Mouse (Mus musculus): ENCODE results near the gene Nap1l1.

Gene Nap1l1

DNA sequence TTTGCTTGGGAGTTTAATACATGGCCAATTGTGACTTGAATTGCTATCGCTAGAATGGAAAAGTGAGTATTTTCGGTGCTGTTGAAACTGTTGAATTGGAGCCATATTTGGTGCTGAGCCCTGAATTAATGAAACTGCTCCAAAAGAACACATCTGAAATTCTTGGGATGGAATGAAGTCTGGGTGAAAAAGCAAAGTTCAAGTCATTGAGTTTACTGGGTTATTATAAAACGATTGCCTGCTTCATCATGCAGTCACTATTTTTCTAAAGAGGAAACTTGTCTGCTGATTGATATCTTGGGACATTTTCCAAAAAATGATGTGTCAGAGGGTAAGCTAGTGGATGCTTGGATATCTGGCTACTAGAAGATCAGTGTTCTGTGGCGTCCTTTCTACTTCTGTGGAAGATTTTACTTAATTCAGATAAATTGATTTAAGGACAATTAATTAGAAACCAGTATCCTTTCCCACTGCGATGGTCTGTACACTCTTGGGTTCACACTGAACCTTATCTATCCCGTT, 4.0 kb downstream of the Nap1l1 start:
- intact Hi-C loops (cut with DNase I) = loop anchor here (10.0 kb wide), 1 partner anchor 182 kb away; the partner anchor contains the start of gene Bbs10

DNA sequence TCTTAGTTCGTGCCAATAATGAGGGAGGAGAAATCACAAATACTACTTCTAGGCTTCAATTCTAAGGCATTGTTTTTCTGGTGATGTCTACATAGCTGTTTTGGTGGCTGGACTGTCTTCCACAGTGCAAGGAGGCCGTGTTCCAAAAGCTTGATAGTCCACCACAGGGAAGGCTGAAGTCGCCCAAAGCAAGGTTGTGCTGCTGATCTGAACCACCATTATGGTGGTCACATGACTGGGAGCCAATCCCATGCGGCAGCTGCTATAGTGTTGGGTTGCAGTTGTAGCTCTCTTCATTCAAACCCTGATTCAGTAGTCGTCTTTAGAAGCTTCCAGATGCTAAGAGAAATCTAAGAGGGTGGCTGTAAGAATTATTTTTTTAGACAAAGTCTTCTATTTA, 6.6 kb downstream of the Nap1l1 start:
- intact Hi-C loops (cut with DNase I) = loop anchor here (10.0 kb wide), 1 partner anchor 185 kb away; the partner anchor contains the start of gene Bbs10

DNA sequence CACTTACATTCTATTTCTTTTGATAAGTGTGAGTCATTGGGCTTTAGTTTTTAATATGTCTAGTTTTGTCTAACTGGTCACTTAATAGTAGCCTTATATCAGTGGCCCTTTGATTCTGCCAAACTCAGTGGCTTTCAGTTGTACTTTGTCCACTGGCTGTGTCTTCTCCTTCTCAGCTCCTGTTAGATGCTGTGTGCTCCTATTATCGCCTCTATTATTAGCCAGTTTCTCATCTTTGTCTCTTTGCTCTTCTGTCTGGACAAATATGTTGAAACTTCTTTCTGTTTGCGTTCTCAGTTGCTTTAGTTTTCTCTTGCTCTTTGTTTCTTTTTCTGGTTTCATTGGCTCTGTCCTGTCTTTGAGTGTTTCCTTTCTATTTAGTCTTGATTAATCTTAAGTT, 9.6 kb downstream of the Nap1l1 start:
- intact Hi-C loops (cut with DNase I) = loop anchor here (10.0 kb wide), 1 partner anchor 258 kb away; no protein-coding TSS in a partner anchor

DNA sequence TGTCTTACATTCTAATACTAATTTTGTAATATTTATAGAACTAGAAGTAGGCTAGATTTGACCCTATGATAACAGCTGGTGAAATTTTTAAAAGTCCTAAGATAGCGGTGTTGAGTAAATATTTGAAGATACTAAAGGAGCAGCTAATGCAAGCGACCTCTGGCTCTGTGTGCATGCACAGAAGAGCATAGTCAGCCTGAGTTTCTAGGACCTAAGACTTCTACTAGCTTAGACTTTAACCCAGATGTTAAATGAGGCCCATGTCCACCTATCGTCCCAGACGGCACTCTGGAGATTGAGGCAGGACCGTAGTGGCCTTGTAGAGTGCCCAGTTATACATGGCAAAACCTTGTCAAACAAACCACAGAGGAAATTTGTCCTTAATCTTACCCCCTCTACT, 11.1 kb downstream of the Nap1l1 start:
- intact Hi-C loops (cut with DNase I) = loop anchor here (10.0 kb wide), 1 partner anchor 259 kb away; no protein-coding TSS in a partner anchor

DNA sequence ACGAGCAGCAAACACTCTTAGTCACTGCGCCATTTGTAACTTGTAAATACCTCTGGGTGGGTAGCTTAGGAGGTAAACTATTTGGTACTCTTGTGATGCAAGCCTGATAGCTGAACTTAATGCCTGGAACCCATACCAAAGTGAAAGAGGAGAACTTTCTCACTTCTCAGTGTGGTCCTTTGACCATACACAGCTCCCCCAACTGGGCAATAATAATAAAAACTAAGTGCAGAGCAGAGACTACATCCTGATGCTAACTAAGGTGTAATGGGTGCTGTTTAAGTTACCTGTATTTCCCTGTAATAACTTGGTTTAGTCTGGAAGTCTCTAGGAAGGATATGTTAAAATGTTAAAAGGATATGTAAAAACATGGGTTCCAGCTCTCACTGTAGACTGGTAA, 15.8 kb downstream of the Nap1l1 start:
- intact Hi-C loops (cut with DNase I) = loop anchor here (10.0 kb wide), 1 partner anchor 264 kb away; no protein-coding TSS in a partner anchor

DNA sequence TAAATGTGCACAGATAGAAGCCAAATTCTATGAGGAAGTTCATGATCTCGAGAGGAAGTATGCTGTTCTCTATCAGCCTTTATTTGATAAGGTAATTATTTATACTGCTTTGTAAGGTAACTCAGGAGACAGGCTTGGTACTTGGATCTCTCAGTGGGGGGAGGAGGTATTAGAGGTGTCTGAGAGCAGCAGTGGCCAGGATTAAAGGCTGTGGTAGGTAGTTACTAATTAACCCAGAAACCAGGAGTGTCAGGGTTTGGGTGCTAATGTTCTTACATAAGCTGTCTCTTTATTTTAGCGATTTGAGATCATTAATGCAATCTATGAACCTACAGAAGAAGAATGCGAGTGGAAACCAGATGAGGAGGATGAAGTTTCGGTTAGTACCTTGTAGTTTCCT, 17.1 kb downstream of the Nap1l1 start:
- intact Hi-C loops (cut with DNase I) = loop anchor here (5.0 kb wide), 1 partner anchor 188 kb away; no protein-coding TSS in a partner anchor

DNA sequence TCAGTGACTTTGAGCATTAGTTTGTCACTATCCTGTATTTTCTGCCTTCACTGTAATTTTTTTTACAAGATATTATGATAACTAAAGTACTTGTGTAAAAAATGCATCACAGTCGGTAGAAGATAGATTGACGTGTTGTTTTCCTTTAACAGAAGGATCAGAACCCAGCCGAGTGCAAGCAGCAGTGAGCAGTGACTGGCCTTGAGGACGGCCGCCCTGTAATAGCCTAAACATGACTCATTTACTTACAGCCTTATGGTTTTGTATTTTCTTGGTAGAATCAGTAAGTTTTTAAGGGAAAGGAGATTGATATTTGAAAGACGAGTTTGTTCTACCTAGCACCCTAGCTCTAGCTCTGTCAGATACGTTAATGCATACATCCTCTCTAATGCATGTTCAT, 22.9 kb downstream of the Nap1l1 start:
- intact Hi-C loops (cut with DNase I) = no loop called here

DNA sequence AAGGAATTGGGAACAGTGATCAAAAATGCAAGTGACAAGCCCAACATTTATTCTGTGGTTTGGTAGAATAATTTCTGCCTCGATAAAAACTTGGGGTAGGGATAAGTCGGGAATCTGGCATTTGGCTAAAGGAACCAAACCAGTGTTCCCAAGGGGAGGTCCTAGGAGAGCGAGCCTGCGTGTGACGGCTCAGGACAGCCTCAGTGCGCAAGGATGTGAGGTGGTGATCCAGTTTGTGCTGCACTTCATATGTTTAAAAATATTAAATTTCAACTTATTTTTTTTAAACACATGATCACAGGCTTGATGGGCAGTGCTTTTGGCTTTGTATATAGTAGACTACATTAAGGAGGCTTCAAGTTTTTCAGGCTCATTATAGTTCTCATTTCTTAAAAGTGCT, 26.9 kb downstream of the Nap1l1 start:
- intact Hi-C loops (cut with DNase I) = loop anchor here (5.0 kb wide), 1 partner anchor 457 kb away; no protein-coding TSS in a partner anchor

DNA sequence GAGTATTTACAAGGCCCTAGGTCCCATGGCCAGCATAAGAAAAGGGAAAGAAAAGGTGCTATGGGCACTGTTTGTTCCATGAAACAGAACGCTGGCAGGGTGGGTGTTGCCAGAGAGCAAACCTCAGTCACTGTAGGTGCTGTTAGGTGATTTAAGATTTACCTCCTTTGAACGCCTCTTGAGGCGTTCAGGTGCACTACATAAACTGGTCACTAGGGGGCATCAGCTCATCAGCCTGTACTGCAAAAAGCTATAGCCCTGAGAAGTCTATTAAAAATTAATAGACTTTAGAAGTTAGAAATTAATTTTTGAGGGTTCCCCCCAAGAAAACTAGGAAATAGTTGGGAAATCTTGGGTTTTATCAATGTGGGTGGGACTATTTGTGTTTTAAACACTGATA, 30.0 kb downstream of the Nap1l1 start:
- intact Hi-C loops (cut with DNase I) = loop anchor here (1.0 to 5.0 kb wide), 2 partner anchors 422 to 454 kb away; no protein-coding TSS in a partner anchor

DNA sequence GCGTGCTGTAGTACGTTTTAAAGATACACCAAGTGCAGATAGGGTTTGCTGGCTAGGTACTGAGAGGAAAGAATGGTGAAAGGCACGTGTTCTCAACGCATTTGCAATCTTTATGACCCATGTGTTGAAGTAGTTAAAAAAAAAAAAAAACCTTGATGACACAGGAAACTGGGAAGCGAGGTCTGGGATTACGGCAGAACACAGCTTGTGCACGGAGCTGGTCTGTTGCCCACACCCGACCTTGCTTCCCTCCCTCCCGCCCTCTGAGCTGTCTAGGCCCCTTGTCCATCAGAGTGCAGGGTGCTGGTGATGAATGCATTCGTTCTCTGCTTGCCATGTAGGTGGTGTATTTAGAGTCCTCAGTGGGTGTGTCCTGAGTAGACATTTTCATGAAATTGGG, 30.7 kb downstream of the Nap1l1 start:
- intact Hi-C loops (cut with DNase I) = loop anchor here (1.0 to 5.0 kb wide), 2 partner anchors 422 to 454 kb away; no protein-coding TSS in a partner anchor

DNA sequence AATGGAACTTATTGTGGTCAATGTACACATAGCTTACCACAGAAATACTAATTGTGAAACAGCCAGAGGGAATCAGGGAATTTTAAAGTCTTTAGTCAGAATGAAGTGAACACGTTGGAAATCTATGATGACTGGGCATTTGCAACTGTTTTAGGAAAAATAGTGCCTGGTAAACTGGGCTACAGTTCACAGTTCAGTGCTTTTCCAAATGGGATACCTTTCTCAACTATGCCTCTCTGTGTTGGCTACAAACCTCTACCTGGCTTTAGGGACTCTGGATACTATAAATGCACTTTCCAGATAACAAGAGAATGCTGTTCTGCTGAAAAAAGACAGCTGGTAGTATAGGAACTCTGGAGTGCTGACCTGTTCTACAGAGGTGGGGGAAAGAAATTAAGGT, 31.6 kb downstream of the Nap1l1 start:
- intact Hi-C loops (cut with DNase I) = loop anchor here (5.0 kb wide), 4 partner anchors 73 to 453 kb away; no protein-coding TSS in a partner anchor

DNA sequence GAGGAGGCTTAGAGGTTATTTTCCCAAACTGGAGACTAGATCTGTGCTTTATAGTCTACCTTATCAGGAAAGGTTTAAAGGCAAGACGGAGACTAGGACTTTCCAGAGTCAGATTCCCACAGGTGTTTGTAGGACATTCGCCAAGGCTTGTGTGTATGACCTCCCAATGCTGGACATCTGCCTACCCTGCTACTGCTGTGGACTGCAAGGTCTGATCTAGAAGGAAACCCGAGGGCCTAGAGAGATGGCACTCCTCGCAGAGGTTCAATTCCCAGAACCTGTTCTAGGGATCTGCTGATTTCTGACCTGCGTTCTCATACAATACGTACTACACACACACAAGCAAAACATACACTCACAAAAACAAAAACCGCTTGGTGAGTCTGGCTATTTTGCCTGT, 32.4 kb downstream of the Nap1l1 start:
- intact Hi-C loops (cut with DNase I) = loop anchor here (5.0 kb wide), 3 partner anchors 72 to 287 kb away; no protein-coding TSS in a partner anchor

DNA sequence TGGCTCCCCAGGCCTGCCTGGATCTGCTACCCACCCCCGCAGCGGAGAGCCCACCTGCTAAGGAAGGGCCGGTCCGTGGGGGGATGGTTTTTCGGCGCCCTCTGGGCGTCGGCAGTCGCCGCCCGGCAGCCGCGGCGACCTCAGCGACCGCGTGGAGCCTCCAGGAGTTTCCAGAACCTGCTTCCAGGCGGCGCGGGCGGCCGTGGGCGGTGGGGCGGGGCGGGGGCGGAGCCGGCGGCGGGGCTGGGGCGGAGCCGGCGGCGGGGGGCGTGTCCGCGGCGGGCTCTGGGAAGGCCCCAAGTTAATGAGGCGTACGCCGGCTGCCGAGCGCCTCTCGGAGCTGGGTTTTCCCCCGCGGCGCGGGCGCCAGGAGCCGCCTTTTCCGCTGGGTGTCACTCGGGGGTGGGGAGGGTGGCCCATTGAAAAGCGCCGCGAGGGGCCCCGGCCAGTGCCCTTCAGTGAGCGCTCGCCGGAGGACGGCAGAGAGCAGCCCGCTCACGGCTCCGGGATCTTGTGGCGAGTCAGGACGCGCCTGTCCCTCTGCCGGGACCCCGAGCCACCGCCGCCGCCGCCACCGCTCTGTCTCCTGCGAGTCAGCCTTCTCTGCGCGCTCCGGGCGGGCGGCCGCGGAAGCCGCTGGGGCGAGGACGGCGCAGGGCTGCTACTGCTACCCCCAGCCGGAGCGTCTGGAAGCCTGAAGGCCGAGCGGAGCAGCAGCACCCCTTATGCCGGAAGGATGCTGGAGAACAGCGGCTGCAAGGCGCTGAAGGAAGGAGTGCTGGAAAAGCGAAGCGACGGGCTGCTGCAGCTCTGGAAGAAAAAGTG, 33.3 kb downstream of the Nap1l1 start, which contains the start of gene Phlda1:
TSS of gene Phlda1 (plus strand) at position 186 of the 825 bp plus-strand sequence.
- intact Hi-C loops (cut with DNase I) = loop anchor here (5.0 kb wide), 3 partner anchors 71 to 286 kb away; no protein-coding TSS in a partner anchor

DNA sequence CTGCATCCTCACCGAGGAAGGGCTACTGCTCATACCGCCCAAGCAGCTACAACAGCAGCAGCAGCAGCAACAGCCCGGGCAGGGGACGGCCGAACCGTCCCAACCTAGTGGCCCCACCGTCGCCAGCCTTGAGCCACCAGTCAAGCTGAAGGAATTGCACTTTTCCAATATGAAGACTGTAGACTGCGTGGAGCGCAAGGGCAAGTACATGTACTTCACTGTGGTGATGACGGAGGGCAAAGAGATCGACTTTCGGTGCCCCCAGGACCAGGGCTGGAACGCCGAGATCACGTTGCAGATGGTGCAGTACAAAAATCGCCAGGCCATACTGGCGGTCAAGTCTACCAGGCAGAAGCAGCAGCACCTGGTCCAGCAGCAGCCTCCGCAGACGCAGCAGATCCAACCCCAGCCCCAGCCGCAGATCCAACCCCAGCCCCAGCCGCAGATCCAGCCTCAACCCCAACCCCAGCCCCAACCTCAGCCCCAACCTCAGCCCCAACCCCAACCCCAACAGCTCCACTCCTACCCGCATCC, 34.0 kb downstream of the Nap1l1 start:
- intact Hi-C loops (cut with DNase I) = loop anchor here (5.0 kb wide), 3 partner anchors 70 to 285 kb away; no protein-coding TSS in a partner anchor

DNA sequence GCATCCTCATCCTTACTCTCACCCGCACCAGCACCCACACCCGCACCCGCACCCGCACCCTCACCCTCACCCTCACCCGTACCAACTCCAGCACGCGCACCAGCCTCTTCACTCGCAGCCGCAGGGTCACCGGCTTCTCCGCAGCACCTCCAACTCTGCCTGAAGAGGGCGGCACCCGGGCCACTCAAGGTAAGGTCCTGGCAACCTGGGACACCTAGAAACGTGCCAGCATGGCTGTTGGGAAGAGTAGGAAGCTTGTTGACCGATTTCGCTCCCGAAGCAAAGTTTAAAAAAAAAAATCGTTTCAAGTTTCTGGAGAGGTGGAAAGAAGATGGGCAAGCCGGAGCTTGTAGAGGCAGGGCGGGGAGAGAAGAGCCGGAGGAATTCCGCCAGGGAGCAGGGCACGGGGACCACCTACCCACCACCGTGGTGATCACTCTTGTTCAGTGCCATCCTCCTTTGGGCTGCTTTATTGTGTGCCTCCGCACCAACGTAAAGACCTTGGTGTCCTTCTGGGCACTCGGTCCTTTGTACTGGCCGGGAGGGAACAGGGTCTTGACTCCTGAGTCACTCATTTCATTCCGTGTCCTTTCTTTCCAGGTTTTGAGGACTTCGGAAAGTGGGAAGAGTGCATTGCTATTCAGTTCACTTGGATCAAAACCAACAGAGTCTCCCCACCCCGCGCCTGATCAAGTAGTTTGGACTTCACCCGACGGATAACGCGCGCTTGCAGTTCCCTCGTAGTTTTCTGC, 34.6 kb downstream of the Nap1l1 start:
- intact Hi-C loops (cut with DNase I) = loop anchor here (5.0 kb wide), 3 partner anchors 70 to 285 kb away; no protein-coding TSS in a partner anchor

DNA sequence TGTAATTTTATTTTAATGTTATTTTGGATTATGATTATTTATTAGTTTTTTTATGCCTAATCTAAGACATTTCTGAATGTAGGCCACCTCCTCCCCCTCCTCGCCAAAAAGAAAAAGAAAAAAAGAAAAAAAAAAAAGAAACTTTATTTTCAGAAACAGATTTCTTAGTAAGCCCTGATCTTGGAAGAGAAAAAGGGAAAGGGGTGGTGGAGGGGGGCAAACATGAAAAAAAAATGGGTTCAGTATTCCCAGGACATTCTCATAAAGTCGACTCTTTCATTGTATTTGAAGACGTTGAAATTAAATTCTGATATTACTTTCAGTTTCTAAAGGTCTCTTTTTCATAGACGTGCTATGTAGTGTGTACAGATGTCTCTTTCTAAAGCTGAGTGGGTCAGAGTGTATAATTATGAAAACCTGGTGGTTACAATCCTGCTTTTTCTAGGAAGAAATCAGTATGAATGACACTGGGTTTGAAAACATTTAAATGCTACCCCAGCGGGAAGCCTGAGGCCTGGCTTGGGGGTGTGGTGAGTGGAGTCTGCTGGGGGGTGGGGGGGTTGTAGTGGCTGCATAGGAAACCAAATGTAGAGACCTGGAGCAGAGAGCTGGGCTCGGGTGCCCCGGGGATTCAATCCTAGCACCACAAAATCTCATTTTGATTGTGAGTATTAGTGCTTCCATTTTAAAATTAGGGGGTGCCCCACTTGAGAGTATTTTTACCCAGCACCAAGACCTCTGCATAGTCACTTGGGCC, 35.5 kb downstream of the Nap1l1 start:
- intact Hi-C loops (cut with DNase I) = loop anchor here (5.0 kb wide), 3 partner anchors 69 to 284 kb away; no protein-coding TSS in a partner anchor

DNA sequence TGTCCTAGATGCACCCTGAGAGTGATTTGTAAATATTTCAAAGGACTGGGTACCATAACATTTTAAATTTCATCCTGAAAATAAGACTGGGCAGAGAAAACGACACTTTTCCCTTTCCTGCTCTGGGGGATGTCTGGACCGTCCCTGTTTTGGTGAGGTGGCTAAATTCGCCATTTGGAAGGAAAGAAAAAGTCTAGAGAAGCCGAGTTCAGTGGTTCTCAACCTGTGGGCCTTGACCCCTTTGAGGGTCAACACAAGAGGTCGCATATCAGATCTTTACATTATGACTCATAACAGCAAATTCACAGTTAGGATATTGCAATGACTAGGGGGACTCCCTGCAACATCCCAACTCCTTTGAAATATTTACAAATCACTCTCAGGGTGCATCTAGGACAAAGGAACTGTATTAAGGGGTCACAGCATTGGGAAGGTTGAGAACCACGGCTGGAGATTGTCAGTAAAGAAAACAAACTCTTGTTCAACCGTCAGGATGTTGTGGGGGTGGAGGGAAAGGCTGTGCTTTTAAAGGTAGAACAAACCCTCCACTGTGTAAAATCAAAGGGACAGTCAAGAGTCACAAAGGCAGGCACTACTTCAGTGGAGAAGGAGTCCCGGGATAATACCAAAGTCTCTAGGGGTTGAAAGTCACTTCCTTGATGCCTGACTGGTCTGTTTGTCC, 36.2 kb downstream of the Nap1l1 start:
- intact Hi-C loops (cut with DNase I) = loop anchor here (5.0 kb wide), 3 partner anchors 68 to 283 kb away; no protein-coding TSS in a partner anchor

DNA sequence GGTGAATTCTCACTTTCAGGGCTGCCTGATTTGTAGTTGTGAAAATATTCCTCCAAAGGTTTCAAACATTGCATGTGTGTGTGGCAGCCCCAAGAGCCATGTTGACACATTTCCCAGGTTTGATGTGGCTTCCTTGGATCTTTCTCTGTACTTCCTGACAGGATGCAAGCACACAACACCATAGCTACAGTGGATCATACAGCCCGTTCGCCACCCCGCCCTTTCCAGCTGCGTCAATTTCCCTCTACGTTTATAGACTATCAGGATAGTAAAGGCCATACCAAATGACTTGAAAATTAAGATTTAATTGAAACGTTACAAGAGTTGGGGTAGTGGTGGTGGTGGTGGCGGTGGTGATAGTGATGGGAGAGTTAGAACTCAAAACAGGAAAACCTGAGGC, 37.0 kb downstream of the Nap1l1 start:
- intact Hi-C loops (cut with DNase I) = loop anchor here (5.0 kb wide), 3 partner anchors 67 to 282 kb away; no protein-coding TSS in a partner anchor

DNA sequence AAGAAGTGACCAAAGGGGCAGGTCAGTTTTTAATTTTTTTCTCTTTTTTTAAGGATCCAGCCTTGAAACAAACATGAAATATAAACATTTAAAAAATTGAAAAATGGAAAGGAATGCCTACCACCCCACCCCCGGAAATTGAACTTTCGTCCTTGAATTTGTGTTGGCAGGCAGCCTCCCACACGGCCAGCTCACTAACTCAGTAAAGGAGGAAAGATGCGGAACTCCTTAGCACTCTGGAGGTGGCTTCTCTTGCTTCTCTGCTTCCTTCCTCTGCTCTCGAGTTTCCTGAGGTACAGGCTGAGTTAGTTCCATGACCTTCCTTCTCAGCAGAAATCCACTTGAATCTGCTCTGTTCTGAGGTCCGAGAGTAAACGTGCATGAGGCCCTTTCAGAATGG, 37.8 kb downstream of the Nap1l1 start:
- intact Hi-C loops (cut with DNase I) = no loop called here
